Mouse (Mus musculus): ENCODE measurements at regions not wholly inside any gene's neighbourhood (a gene's known extent, or its start where the extent isn't known, plus 50 kb on each side); places are given as distances from the start of the nearest gene placed in this dataset.

DNA sequence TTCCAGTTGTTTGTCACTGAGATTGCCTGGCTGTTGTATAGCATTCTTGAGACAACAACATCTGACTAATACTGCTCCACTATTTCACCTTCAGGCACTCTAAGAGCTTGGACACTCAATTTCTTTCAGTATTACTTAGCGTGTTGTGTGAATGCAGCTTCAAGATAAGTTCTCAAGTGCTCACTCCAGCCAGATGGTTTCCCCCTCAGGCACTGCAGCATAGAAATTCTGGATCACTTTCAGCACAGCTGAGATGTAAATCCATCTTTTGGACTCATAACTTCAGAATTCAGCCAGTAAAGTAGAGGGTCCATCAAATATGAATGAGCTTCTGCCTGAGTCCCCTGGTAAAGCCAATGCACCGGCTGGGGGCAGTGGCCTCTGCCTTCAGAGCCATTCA lies 608.8 kb downstream of the Gm9195 start:
- TF ChIP-seq FLI1 (IDR thresholded peaks at IDR 0.05; ENCODE audit: low read length): no peak
- no peak for TF ChIP-seq GATA1 (IDR thresholded peaks at IDR 0.05; ENCODE audit: borderline replicate concordance, low read length)

Measured in megakaryocyte, embryonic 14.5 days (primary cell).